13 mouse cellular contexts compared by ENCODE assay signal in genomic region chr13:63700747-63701146, GRCm38 (mm10).
DNase-seq lines count a peak whose midpoint lies in the region; ATAC-seq and TF ChIP-seq lines count a peak whose summit lies in the region.
"Had no signal": no experiment of that assay in that cellular context is flagged by ENCODE, and none has a peak within 500 bp of the region (broad histone marks: within the 10 kb centered on the region; RNA-seq: fewer than 3 reads in every experiment).

No protein-coding gene starts in this region.

- H3K9me3 ChIP-seq in intestine, postnatal 0 days (ENCODE audit: control insufficient read depth): no peaks in the 10 kb centered on the region
- no peaks in the 10 kb centered on the region for H3K9me3 ChIP-seq in megakaryocyte, embryonic 14.5 days
- H3K9me3 ChIP-seq: kidney, embryonic 15.5 days had no signal

- peak; percentile 85 for DNase-seq in 3T3-L1 (ENCODE audit: low read depth, low spot score)
- DNase-seq in Muller cell, postnatal 12 days (ENCODE audit: inconsistent ontology term): peak; percentile 82
- DNase-seq in adrenal gland, adult (ENCODE audit: inconsistent age in 2 of 2, low spot score in 1 of 2): no peak
- no peak for DNase-seq in kidney, adult 11 months
- no peak for DNase-seq in urinary bladder, postnatal 10 days (ENCODE audit: low spot score)
- DNase-seq: cerebellum, adult 8-10 months; heart, postnatal 10 days; left cerebral cortex, postnatal 4 days; right cerebral cortex, postnatal 14 days; thymus, postnatal 4 days had no signal

- H3K27me3 ChIP-seq in intestine, postnatal 0 days (replicated peaks; ENCODE audit: control insufficient read depth, insufficient read depth, low read length): no peaks in the 10 kb centered on the region
- peaks cover 14% of the 10 kb centered on the region for H3K27me3 ChIP-seq in megakaryocyte, embryonic 14.5 days (replicated peaks)
- H3K27me3 ChIP-seq: kidney, embryonic 15.5 days had no signal

- H3K4me3 ChIP-seq in intestine, postnatal 0 days (ENCODE audit: low read depth, low read length): no peak overlapping the region
- peak overlapping the region; percentile 24 for H3K4me3 ChIP-seq in megakaryocyte, embryonic 14.5 days (replicated peaks)
- H3K4me3 ChIP-seq: kidney, embryonic 15.5 days had no signal

- H3K4me2 ChIP-seq in intestine, postnatal 0 days (replicated peaks; ENCODE audit: low read depth): no peak overlapping the region
- H3K4me2 ChIP-seq: kidney, embryonic 15.5 days had no signal

- no peak for TF ChIP-seq CTCF in intestine, postnatal 0 days (IDR thresholded peaks at IDR 0.05; ENCODE audit: low read depth)

- WGBS in intestine, postnatal 0 days: 50% methylated on average over 3 of the region's 3 CpGs

- H3K4me1 ChIP-seq in intestine, postnatal 0 days (replicated peaks; ENCODE audit: control insufficient read depth, insufficient read depth, low read length): no peaks in the 10 kb centered on the region
- H3K4me1 ChIP-seq in megakaryocyte, embryonic 14.5 days: peaks cover 27% of the 10 kb centered on the region

- no peaks in the 10 kb centered on the region for H3K36me3 ChIP-seq in intestine, postnatal 0 days (ENCODE audit: control insufficient read depth, insufficient read depth)
- no peaks in the 10 kb centered on the region for H3K36me3 ChIP-seq in megakaryocyte, embryonic 14.5 days (replicated peaks; ENCODE audit: low read length)
- H3K36me3 ChIP-seq: kidney, embryonic 15.5 days had no signal

- H3K27ac ChIP-seq in intestine, postnatal 0 days (ENCODE audit: low read depth, low read length): peak overlapping the region; percentile 35; the same call in 1 of the 2 replicates

- H3K9ac ChIP-seq in intestine, postnatal 0 days (ENCODE audit: low read depth, low read length): no peak overlapping the region
- H3K9ac ChIP-seq: kidney, embryonic 15.5 days had no signal

- ATAC-seq in intestine, postnatal 0 days: no peak

Comparison
In these comparisons a context has a peak if more than half of its experiments do, and no peak if none do; other contexts are left out.
1. DNase-seq: peak in 3T3-L1 (single experiment) and Muller cell, postnatal 12 days (single experiment); none in adrenal gland, adult (0 of 2), kidney, adult 11 months (single experiment) and urinary bladder, postnatal 10 days (single experiment).